Mouse (Mus musculus): ENCODE results near the gene Wdr73. TPM values are rescaled to one million over a fixed set of nuclear protein-coding genes. Genes with fewer than 3 reads are reported as not detected.

Gene Wdr73
- polyA plus RNA-seq, 1 experiment from 2014 or later: 9.3 TPM

- Histone ChIP-seq H3K4me1 (replicated peaks; ENCODE audit: control insufficient read depth, insufficient read depth, low read length) (no peaks in the 10 kb centered on the region), H3K9me3 (ENCODE audit: control insufficient read depth) (no peaks in the 10 kb centered on the region), H3K4me2 (replicated peaks; ENCODE audit: low read depth) (no peak overlapping the region), H3K9ac (ENCODE audit: low read depth, low read length) (no peak overlapping the region), H3K27me3 (replicated peaks; ENCODE audit: control insufficient read depth, insufficient read depth, low read length) (no peaks in the 10 kb centered on the region), H3K4me3 (ENCODE audit: low read depth, low read length) (no peak overlapping the region), H3K36me3 (ENCODE audit: control insufficient read depth, insufficient read depth) (no peaks in the 10 kb centered on the region), H3K27ac (ENCODE audit: low read depth, low read length) (no peak overlapping the region)
- ATAC-seq: no peak
- TF ChIP-seq CTCF (IDR thresholded peaks at IDR 0.05; ENCODE audit: low read depth): no peak
These were observed 45.8 kb downstream of the Wdr73 start for GRCm38 (mm10) chr7:80855316-80855715.

- Histone ChIP-seq H3K4me3 (ENCODE audit: low read depth, low read length) (no peak overlapping the region), H3K4me1 (replicated peaks; ENCODE audit: control insufficient read depth, insufficient read depth, low read length) (no peaks in the 10 kb centered on the region), H3K4me2 (replicated peaks; ENCODE audit: low read depth) (no peak overlapping the region), H3K9ac (ENCODE audit: low read depth, low read length) (no peak overlapping the region), H3K36me3 (ENCODE audit: control insufficient read depth, insufficient read depth) (no peaks in the 10 kb centered on the region), H3K9me3 (ENCODE audit: control insufficient read depth) (no peaks in the 10 kb centered on the region), H3K27me3 (replicated peaks; ENCODE audit: control insufficient read depth, insufficient read depth, low read length) (no peaks in the 10 kb centered on the region), H3K27ac (ENCODE audit: low read depth, low read length) (no peak overlapping the region)
- ATAC-seq: no peak
- TF ChIP-seq CTCF (IDR thresholded peaks at IDR 0.05; ENCODE audit: low read depth): peak; percentile 40
- WGBS: 95% methylated on average over 3 of the region's 3 CpGs
These were observed 47.9 kb downstream of the Wdr73 start for GRCm38 (mm10) chr7:80853218-80853617.

DNA sequence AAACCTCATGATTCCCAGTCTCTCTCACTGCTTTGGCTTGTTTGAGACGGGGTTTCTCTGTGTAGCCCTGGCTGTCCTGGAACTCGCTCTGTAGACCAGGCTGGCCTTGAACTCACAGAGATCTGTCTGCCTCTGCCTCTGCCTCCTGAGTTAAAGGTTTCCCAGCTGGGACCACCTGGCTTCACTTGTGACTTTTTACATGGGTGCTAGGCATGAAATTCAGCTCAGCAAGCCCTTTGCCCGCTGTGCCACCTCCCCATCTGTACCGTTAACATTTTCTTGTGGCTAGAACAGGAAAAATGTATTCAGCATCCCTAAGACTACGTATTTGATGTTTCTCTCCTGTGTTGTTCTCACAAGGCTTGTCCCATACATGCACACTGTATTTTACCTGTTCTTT is 50.5 kb downstream of the Wdr73 start:
- no peaks in the 10 kb centered on the region for H3K9me3 ChIP-seq (ENCODE audit: control insufficient read depth)
- H3K4me3 ChIP-seq (ENCODE audit: low read depth, low read length): no peak overlapping the region
- no peak for TF ChIP-seq CTCF (IDR thresholded peaks at IDR 0.05; ENCODE audit: low read depth)
- H3K27ac ChIP-seq (ENCODE audit: low read depth, low read length): no peak overlapping the region
- no peaks in the 10 kb centered on the region for H3K4me1 ChIP-seq (replicated peaks; ENCODE audit: control insufficient read depth, insufficient read depth, low read length)
- H3K27me3 ChIP-seq (replicated peaks; ENCODE audit: control insufficient read depth, insufficient read depth, low read length): no peaks in the 10 kb centered on the region
- no peaks in the 10 kb centered on the region for H3K36me3 ChIP-seq (ENCODE audit: control insufficient read depth, insufficient read depth)
- 86% methylated on average over 5 of the region's 5 CpGs for WGBS
- H3K9ac ChIP-seq (ENCODE audit: low read depth, low read length): no peak overlapping the region
- H3K4me2 ChIP-seq (replicated peaks; ENCODE audit: low read depth): no peak overlapping the region
- ATAC-seq: no peak

GRCm38 (mm10) chr7:80849710-80850109 is 51.4 kb downstream of the Wdr73 start:
- peak; percentile 43; the same call in 1 of the 2 replicates for ATAC-seq
- no peaks in the 10 kb centered on the region for H3K27me3 ChIP-seq (replicated peaks; ENCODE audit: control insufficient read depth, insufficient read depth, low read length)
- no peaks in the 10 kb centered on the region for H3K9me3 ChIP-seq (ENCODE audit: control insufficient read depth)
- no peak overlapping the region for H3K9ac ChIP-seq (ENCODE audit: low read depth, low read length)
- H3K27ac ChIP-seq (ENCODE audit: low read depth, low read length): no peak overlapping the region
- TF ChIP-seq CTCF (IDR thresholded peaks at IDR 0.05; ENCODE audit: low read depth): peak; percentile 98
- WGBS: 26% methylated on average over 4 of the region's 4 CpGs
- H3K4me1 ChIP-seq (replicated peaks; ENCODE audit: control insufficient read depth, insufficient read depth, low read length): no peaks in the 10 kb centered on the region
- H3K36me3 ChIP-seq (ENCODE audit: control insufficient read depth, insufficient read depth): no peaks in the 10 kb centered on the region
- H3K4me2 ChIP-seq (replicated peaks; ENCODE audit: low read depth): no peak overlapping the region
- H3K4me3 ChIP-seq (ENCODE audit: low read depth, low read length): no peak overlapping the region

- no peak overlapping the region for H3K27ac ChIP-seq (ENCODE audit: low read depth, low read length)
- WGBS: 69% methylated on average over 2 of the region's 2 CpGs
- no peak for ATAC-seq
- no peak overlapping the region for H3K4me2 ChIP-seq (replicated peaks; ENCODE audit: low read depth)
- H3K9me3 ChIP-seq (ENCODE audit: control insufficient read depth): no peaks in the 10 kb centered on the region
- H3K4me3 ChIP-seq (ENCODE audit: low read depth, low read length): no peak overlapping the region
- H3K4me1 ChIP-seq (replicated peaks; ENCODE audit: control insufficient read depth, insufficient read depth, low read length): no peaks in the 10 kb centered on the region
- H3K36me3 ChIP-seq (ENCODE audit: control insufficient read depth, insufficient read depth): no peaks in the 10 kb centered on the region
- H3K27me3 ChIP-seq (replicated peaks; ENCODE audit: control insufficient read depth, insufficient read depth, low read length): no peaks in the 10 kb centered on the region
- H3K9ac ChIP-seq (ENCODE audit: low read depth, low read length): no peak overlapping the region
- TF ChIP-seq CTCF (IDR thresholded peaks at IDR 0.05; ENCODE audit: low read depth): no peak
These were observed 51.8 kb downstream of the Wdr73 start for GRCm38 (mm10) chr7:80849267-80849666.

- Histone ChIP-seq H3K4me1 (replicated peaks; ENCODE audit: control insufficient read depth, insufficient read depth, low read length) (no peaks in the 10 kb centered on the region), H3K27ac (ENCODE audit: low read depth, low read length) (no peak overlapping the region), H3K4me3 (ENCODE audit: low read depth, low read length) (no peak overlapping the region), H3K27me3 (replicated peaks; ENCODE audit: control insufficient read depth, insufficient read depth, low read length) (no peaks in the 10 kb centered on the region), H3K9me3 (ENCODE audit: control insufficient read depth) (no peaks in the 10 kb centered on the region), H3K4me2 (replicated peaks; ENCODE audit: low read depth) (no peak overlapping the region), H3K9ac (ENCODE audit: low read depth, low read length) (no peak overlapping the region), H3K36me3 (ENCODE audit: control insufficient read depth, insufficient read depth) (no peaks in the 10 kb centered on the region)
- ATAC-seq: no peak
- TF ChIP-seq CTCF (IDR thresholded peaks at IDR 0.05; ENCODE audit: low read depth): no peak
- WGBS: 85% methylated on average over 5 of the region's 5 CpGs
These were observed 54.4 kb downstream of the Wdr73 start for GRCm38 (mm10) chr7:80846709-80847108.

DNA sequence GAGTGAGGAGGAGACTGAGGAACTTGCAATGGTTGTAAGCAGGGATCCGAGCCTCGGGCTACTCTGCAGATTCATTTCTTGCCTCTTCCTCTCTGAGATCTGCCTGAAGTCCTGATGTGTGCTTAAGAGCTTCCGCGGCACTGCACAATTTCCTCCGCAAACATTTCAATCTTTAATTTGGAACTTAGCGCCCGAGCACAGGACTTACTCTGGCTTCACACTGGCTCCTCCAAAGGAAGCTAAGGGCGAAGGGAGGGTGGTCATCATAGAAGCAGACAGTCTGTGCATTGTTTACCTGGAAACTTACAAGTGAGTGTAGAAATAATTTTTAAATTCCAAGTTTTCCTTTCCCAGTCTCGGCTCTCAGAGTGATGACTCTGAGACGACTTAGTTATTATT is 54.8 kb downstream of the Wdr73 start:
- no peak for ATAC-seq
- Histone ChIP-seq H3K27ac (ENCODE audit: low read depth, low read length) (no peak overlapping the region), H3K9me3 (ENCODE audit: control insufficient read depth) (no peaks in the 10 kb centered on the region), H3K9ac (ENCODE audit: low read depth, low read length) (no peak overlapping the region), H3K4me1 (replicated peaks; ENCODE audit: control insufficient read depth, insufficient read depth, low read length) (no peaks in the 10 kb centered on the region), H3K4me3 (ENCODE audit: low read depth, low read length) (no peak overlapping the region), H3K4me2 (replicated peaks; ENCODE audit: low read depth) (no peak overlapping the region), H3K27me3 (replicated peaks; ENCODE audit: control insufficient read depth, insufficient read depth, low read length) (no peaks in the 10 kb centered on the region), H3K36me3 (ENCODE audit: control insufficient read depth, insufficient read depth) (no peaks in the 10 kb centered on the region)
- 81% methylated on average over 10 of the region's 10 CpGs for WGBS
- TF ChIP-seq CTCF (IDR thresholded peaks at IDR 0.05; ENCODE audit: low read depth): no peak

Data from intestine, postnatal 0 days (tissue).